Mouse (Mus musculus) embryonic facial prominence, embryonic 11.5 days (tissue): ENCODE measurements around the gene Tbcel. TPM values are rescaled to one million over a fixed set of nuclear protein-coding genes. Genes with fewer than 3 reads are reported as not detected.

ENCODE experiments used
- ATAC-seq: fragments of 200-750 bp; cut with Nextera tagmentation; replicated peaks from 2 replicates; pipeline ENCODE4 v1.8.0; 2017; ENCODE audit warnings: low read depth; ENCODE audit not compliant: insufficient number of reproducible peaks, low FRiP score, low TSS enrichment
- DNase-seq: peaks from one replicate; pipeline ENCODE4 v3.0.0-alpha.2; 2015; ENCODE audit warnings: low spot score
- H3K27ac ChIP-seq: fragments of 300-500 bp; sonication (generic); replicated peaks from 2 replicates; pipeline ENCODE4 v1.5.1; 2014; ENCODE audit warnings: mild to moderate bottlenecking, low read depth, low read length, control low read depth
- H3K27me3 ChIP-seq: fragments of 300-500 bp; sonication (generic); 2 replicates; pipeline ENCODE4 v1.6.1; 2014; ENCODE audit warnings: mild to moderate bottlenecking, low read length, moderate library complexity, mixed read lengths; ENCODE audit not compliant: control insufficient read depth, insufficient read depth
- H3K36me3 ChIP-seq: fragments of 300-500 bp; sonication (generic); replicated peaks from 2 replicates; pipeline ENCODE4 v1.6.1; 2014; ENCODE audit warnings: low read depth, mild to moderate bottlenecking, low read length, moderate library complexity, mixed read lengths; ENCODE audit not compliant: control insufficient read depth, insufficient read depth
- H3K4me1 ChIP-seq: fragments of 300-500 bp; sonication (generic); 2 replicates; pipeline ENCODE4 v1.6.1; 2014; ENCODE audit warnings: low read length, mixed read lengths; ENCODE audit not compliant: control insufficient read depth, insufficient read depth
- H3K4me2 ChIP-seq: fragments of 300-500 bp; sonication (generic); 2 replicates; pipeline ENCODE4 v1.6.1; 2014; ENCODE audit warnings: low read depth, mild to moderate bottlenecking, control low read depth, low read length, moderate library complexity
- H3K4me3 ChIP-seq: fragments of 300-500 bp; sonication (generic); 2 replicates; pipeline ENCODE4 v1.5.1; 2014; ENCODE audit warnings: low read depth, low read length, control low read depth
- H3K9ac ChIP-seq: fragments of 300-500 bp; sonication (generic); replicated peaks from 2 replicates; pipeline ENCODE4 v1.6.1; 2014; ENCODE audit warnings: mild to moderate bottlenecking, control low read depth, low read length
- H3K9me3 ChIP-seq: fragments of 300-500 bp; sonication (generic); replicated peaks from 2 replicates; pipeline ENCODE4 v1.6.1; 2016; ENCODE audit warnings: mild to moderate bottlenecking, low read length, inconsistent platforms, mixed read lengths; ENCODE audit not compliant: control insufficient read depth
- WGBS: fragments of 180-500 bp; shearing (Covaris S2); extraction: QIAGEN DNeasy Blood & Tissue Kit; methylation state at CpG from one replicate; pipeline ENCODE4 v1.1.7; 2014; 5-methylcytosine and 5-hydroxymethylcytosine counted together
- polyA plus RNA-seq: library from polyadenylated mRNA; unstranded; fragments of >200 nt; fragmentation: Nextera tagmentation; extraction: Ambion mirVana; gene quantifications from 2 replicates; pipeline ENCODE4 v1.2.1, GENCODE M21; 2014

The Tbcel gene
- polyA plus RNA-seq, 1 experiment from 2014 or later = 4.8 TPM

DNA sequence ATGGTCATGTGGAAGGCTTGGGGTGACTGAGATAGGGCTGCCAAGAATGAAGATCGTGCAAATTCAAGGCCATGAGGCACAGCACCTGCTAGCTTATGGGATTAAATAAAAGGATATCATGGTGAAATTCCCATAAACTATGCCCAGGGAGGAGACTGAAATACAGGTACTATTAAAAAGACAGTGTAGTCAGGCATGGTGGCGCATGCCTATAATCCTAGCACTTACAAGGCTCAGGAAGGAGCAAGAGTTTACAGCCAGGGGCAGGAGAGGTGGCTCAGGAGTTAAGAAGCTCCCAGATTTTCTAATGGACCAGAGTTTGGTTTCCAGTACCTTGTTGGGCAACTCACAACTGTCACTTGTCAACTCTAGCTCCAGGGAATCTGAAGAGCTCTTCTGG lies 76.0 kb downstream of the Tbcel start:
- DNase-seq (no peak), ATAC-seq (no peak)
- H3K27me3 ChIP-seq = no peaks in the 10 kb centered on the region
- no peak overlapping the region for H3K27ac ChIP-seq
- H3K4me2 ChIP-seq = no peak overlapping the region
- no peaks in the 10 kb centered on the region for H3K4me1 ChIP-seq
- 94% methylated on average over 2 of the region's 2 CpGs for WGBS
- H3K9me3 ChIP-seq = no peaks in the 10 kb centered on the region
- peaks cover 2% of the 10 kb centered on the region; the same call in 1 of the 2 replicates for H3K36me3 ChIP-seq
- no peak overlapping the region for H3K9ac ChIP-seq
- H3K4me3 ChIP-seq = no peak overlapping the region

- Histone ChIP-seq H3K4me1 (no peaks in the 10 kb centered on the region), H3K9ac (no peak overlapping the region), H3K36me3 (peaks cover 2% of the 10 kb centered on the region; the same call in 1 of the 2 replicates), H3K4me3 (no peak overlapping the region), H3K27ac (no peak overlapping the region), H3K4me2 (no peak overlapping the region), H3K27me3 (no peaks in the 10 kb centered on the region), H3K9me3 (no peaks in the 10 kb centered on the region)
- ATAC-seq (no peak), DNase-seq (no peak)
- WGBS = 71% methylated on average over 12 of the region's 12 CpGs
Observed at GRCm38 (mm10) chr9:42428060-42428924, 79.3 kb downstream of the Tbcel start.

GRCm38 (mm10) chr9:42426661-42427358 lies 80.8 kb downstream of the Tbcel start:
- H3K36me3 ChIP-seq = peaks cover 2% of the 10 kb centered on the region; the same call in 1 of the 2 replicates

GRCm38 (mm10) chr9:42423649-42424048 lies 84.0 kb downstream of the Tbcel start:
- no peaks in the 10 kb centered on the region for H3K27me3 ChIP-seq
- ATAC-seq (no peak), DNase-seq (no peak)
- no peaks in the 10 kb centered on the region for H3K9me3 ChIP-seq
- H3K9ac ChIP-seq = no peak overlapping the region
- H3K4me2 ChIP-seq = no peak overlapping the region
- no peaks in the 10 kb centered on the region for H3K36me3 ChIP-seq
- H3K4me3 ChIP-seq = no peak overlapping the region
- H3K27ac ChIP-seq = no peak overlapping the region
- 91% methylated on average over 2 of the region's 2 CpGs for WGBS
- H3K4me1 ChIP-seq = no peaks in the 10 kb centered on the region

More at GRCm38 (mm10) chr9:42426661-42427358, 80.8 kb downstream of the Tbcel start:
- no peaks in the 10 kb centered on the region for H3K4me1 ChIP-seq
- no peaks in the 10 kb centered on the region for H3K9me3 ChIP-seq
- H3K27ac ChIP-seq = no peak overlapping the region
- H3K4me3 ChIP-seq = no peak overlapping the region
- ATAC-seq (no peak), DNase-seq (no peak)
- 50% methylated on average over 10 of the region's 10 CpGs for WGBS
- H3K27me3 ChIP-seq = no peaks in the 10 kb centered on the region
- no peak overlapping the region for H3K4me2 ChIP-seq
- H3K9ac ChIP-seq = no peak overlapping the region

DNA sequence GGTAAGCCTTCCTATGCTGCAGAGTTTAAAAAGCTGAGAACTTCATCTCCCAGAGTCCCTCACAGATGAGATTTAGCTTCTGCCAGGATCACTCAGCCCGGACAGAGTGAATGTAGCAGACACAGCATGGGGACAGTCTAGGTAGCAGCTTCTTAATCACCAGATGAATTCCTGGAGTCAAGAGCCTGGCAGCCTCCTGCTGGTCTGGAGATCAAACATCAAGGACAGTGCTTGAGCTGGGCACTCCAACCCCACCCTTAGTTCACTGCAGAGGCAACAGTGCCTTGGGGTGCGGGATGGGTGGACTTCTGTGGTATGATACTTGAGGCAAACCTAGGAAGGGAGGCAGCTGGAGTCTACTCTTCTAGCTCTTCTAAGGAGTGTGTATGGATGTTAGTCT lies 87.9 kb downstream of the Tbcel start:
- no peak overlapping the region for H3K27ac ChIP-seq
- ATAC-seq = no peak
- H3K9me3 ChIP-seq = no peaks in the 10 kb centered on the region
- no peak for DNase-seq
- H3K4me1 ChIP-seq = no peaks in the 10 kb centered on the region
- no peak overlapping the region for H3K4me2 ChIP-seq
- H3K9ac ChIP-seq = no peak overlapping the region
- no peaks in the 10 kb centered on the region for H3K36me3 ChIP-seq
- no peaks in the 10 kb centered on the region for H3K27me3 ChIP-seq
- no peak overlapping the region for H3K4me3 ChIP-seq
- WGBS = 78% methylated on average over 2 of the region's 2 CpGs

- 85% methylated on average over 5 of the region's 5 CpGs for WGBS
- ATAC-seq = no peak
Observed at GRCm38 (mm10) chr9:42418786-42419185, 88.8 kb downstream of the Tbcel start.

DNA sequence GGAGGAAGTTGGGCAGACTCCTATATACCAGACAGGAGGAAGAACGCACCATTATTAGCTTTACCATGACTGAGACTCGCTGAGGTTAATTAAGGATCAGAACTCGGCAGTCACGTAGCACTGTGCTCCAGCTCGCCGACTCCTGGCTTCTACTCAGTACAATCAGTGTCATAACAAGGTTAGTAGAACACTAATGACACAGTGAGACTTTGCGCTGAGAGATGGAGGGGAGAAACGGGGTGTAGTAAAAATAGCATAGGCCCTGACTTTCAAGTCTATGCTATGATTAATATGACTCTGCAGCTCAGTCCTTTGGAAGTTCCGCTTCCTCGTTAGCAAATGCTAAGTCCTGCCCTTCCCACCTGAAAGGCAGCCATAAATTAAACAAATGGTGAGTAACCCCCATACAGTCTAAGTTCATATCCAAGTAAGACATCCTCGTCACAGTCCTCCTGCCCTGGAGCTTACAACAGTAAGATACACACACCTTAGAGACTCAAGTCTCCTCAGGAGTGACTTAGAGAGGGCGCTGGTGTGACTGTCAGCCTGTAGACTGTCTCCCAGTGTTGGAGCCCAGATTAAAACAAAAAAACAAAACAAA lies 90.2 kb downstream of the Tbcel start:
- Histone ChIP-seq H3K9me3 (no peaks in the 10 kb centered on the region), H3K4me1 (no peaks in the 10 kb centered on the region), H3K27me3 (no peaks in the 10 kb centered on the region), H3K9ac (no peak overlapping the region), H3K4me2 (no peak overlapping the region), H3K4me3 (no peak overlapping the region), H3K36me3 (no peaks in the 10 kb centered on the region), H3K27ac (no peak overlapping the region)
- ATAC-seq (no peak), DNase-seq (no peak)
- WGBS = 84% methylated on average over 12 of the region's 12 CpGs

More at GRCm38 (mm10) chr9:42418786-42419185, 88.8 kb downstream of the Tbcel start:
- H3K9ac ChIP-seq = no peak overlapping the region
- H3K9me3 ChIP-seq = no peaks in the 10 kb centered on the region
- no peak overlapping the region for H3K27ac ChIP-seq
- no peaks in the 10 kb centered on the region for H3K27me3 ChIP-seq
- DNase-seq = no peak
- H3K4me2 ChIP-seq = no peak overlapping the region
- no peaks in the 10 kb centered on the region for H3K4me1 ChIP-seq
- H3K4me3 ChIP-seq = no peak overlapping the region
- H3K36me3 ChIP-seq = no peaks in the 10 kb centered on the region
